Mouse (Mus musculus) midbrain, postnatal 0 days (tissue): ENCODE results near the gene Gm28729. TPM values are rescaled to one million over a fixed set of nuclear protein-coding genes. Genes with fewer than 3 reads are reported as not detected.
"Not testable (repeated sequence)": the region's sequence is repeated elsewhere in the genome, so short reads cannot be mapped to it uniquely, and the experiment has no call there.

ENCODE experiments used
- ATAC-seq: fragments of 200-750 bp; cut with Nextera tagmentation; 2 replicates; pipeline ENCODE4 v1.8.0; 2017; ENCODE audit warnings: moderate number of reproducible peaks, mild to moderate bottlenecking, moderate TSS enrichment, moderate library complexity; ENCODE audit not compliant: low FRiP score
- DNase-seq: peaks from one replicate; pipeline ENCODE4 v3.0.0-alpha.2; 2015; ENCODE audit warnings: low spot score
- H3K27ac ChIP-seq: fragments of 300-500 bp; sonication (generic); 2 replicates; pipeline ENCODE4 v1.5.1; 2014; ENCODE audit warnings: low read depth, mild to moderate bottlenecking, low read length, mixed read lengths
- H3K27me3 ChIP-seq: fragments of 300-500 bp; sonication (generic); 2 replicates; pipeline ENCODE4 v1.6.1; 2014; ENCODE audit warnings: low read length, control low read depth, mixed read lengths; ENCODE audit not compliant: insufficient read depth
- H3K36me3 ChIP-seq: fragments of 300-500 bp; sonication (generic); 2 replicates; pipeline ENCODE4 v1.6.1; 2014; ENCODE audit warnings: low read length, control low read depth, mixed read lengths; ENCODE audit not compliant: insufficient read depth
- H3K4me1 ChIP-seq: fragments of 300-500 bp; sonication (generic); 2 replicates; pipeline ENCODE4 v1.6.1; 2014; ENCODE audit warnings: mild to moderate bottlenecking, control low read depth, antibody characterized with exemption, low read length, mixed read lengths; ENCODE audit not compliant: insufficient read depth
- H3K4me2 ChIP-seq: fragments of 300-500 bp; sonication (generic); 2 replicates; pipeline ENCODE4 v1.6.1; 2014; ENCODE audit warnings: low read depth, mild to moderate bottlenecking, low read length, mixed read lengths; ENCODE audit not compliant: poor library complexity, severe bottlenecking
- H3K4me3 ChIP-seq: fragments of 300-500 bp; sonication (generic); 2 replicates; pipeline ENCODE4 v1.5.1; 2014; ENCODE audit warnings: low read depth, mild to moderate bottlenecking, low read length, moderate library complexity
- H3K9ac ChIP-seq: fragments of 300-500 bp; sonication (generic); replicated peaks from 2 replicates; pipeline ENCODE4 v1.6.1; 2014; ENCODE audit warnings: mild to moderate bottlenecking, low read length, moderate library complexity, mixed read lengths; ENCODE audit not compliant: poor library complexity, severe bottlenecking
- H3K9me3 ChIP-seq: fragments of 300-500 bp; sonication (generic); 2 replicates; pipeline ENCODE4 v1.6.1; 2016; ENCODE audit warnings: low read length, control low read depth
- CTCF ChIP-seq: IDR thresholded peaks from 2 replicates; pipeline ENCODE4 v1.5.1; 2016; ENCODE audit warnings: antibody characterized with exemption, mild to moderate bottlenecking
- WGBS: fragments of 180-500 bp; shearing (Covaris S2); extraction: QIAGEN DNeasy Blood & Tissue Kit; methylation state at CpG from one replicate; pipeline ENCODE4 v1.1.7; 2014; 5-methylcytosine and 5-hydroxymethylcytosine counted together
- polyA plus RNA-seq: library from polyadenylated mRNA; unstranded; fragments of >200 nt; fragmentation: Nextera tagmentation; extraction: Ambion mirVana; gene quantifications from 2 replicates; pipeline ENCODE4 v1.2.1, GENCODE M21; 2015
- total RNA-seq: library from RNA; depleted of rRNA; stranded (reverse); fragments of >200 nt; gene quantifications from 2 replicates; pipeline ENCODE4 v1.2.3, GENCODE M21; 2014

Gene Gm28729
- total and polyA plus RNA-seq, 2 experiments from 2014 or later = 0.20 to 0.60 TPM

- H3K4me2 ChIP-seq = peak overlapping the region; percentile 48
- peak overlapping the region; percentile 38; the same call in 1 of the 2 replicates for H3K27ac ChIP-seq
- H3K27me3 ChIP-seq = no peaks in the 10 kb centered on the region
- DNase-seq = peak; percentile 39
- peak overlapping the region; percentile 44 for H3K9ac ChIP-seq
- 38% methylated on average over 37 of the region's 37 CpGs for WGBS
- peak; percentile 75 for ATAC-seq
- no peaks in the 10 kb centered on the region; the same call in none of the 2 replicates for H3K36me3 ChIP-seq
- 0 out of 2 replicates have a peak, but pooled peaks cover 5% of the 10 kb centered on the region for H3K4me1 ChIP-seq
- no peaks in the 10 kb centered on the region for H3K9me3 ChIP-seq
- TF ChIP-seq CTCF = no peak
- H3K4me3 ChIP-seq = peak overlapping the region; percentile 25; the same call in 1 of the 2 replicates
Measured at GRCm38 (mm10) chr9:96536895-96537614, 12.0 kb upstream of the Gm28729 start.

GRCm38 (mm10) chr9:96536093-96536492, 11.0 kb upstream of the Gm28729 start:
- WGBS = 92% methylated on average over 4 of the region's 4 CpGs
- not testable (repeated sequence) for ATAC-seq, H3K27ac ChIP-seq

GRCm38 (mm10) chr9:96535431-96535830, 10.4 kb upstream of the Gm28729 start:
- Histone ChIP-seq H3K36me3 (no peaks in the 10 kb centered on the region), H3K4me2 (no peak overlapping the region), H3K4me3 (no peak overlapping the region), H3K9ac (no peak overlapping the region), H3K4me1 (0 out of 2 replicates have a peak, but pooled peaks cover 5% of the 10 kb centered on the region), H3K27ac (no peak overlapping the region), H3K27me3 (no peaks in the 10 kb centered on the region), H3K9me3 (no peaks in the 10 kb centered on the region)
- 82% methylated on average over 6 of the region's 6 CpGs for WGBS
- ATAC-seq = no peak
- DNase-seq = no peak
- no peak for TF ChIP-seq CTCF

More at GRCm38 (mm10) chr9:96536093-96536492, 11.0 kb upstream of the Gm28729 start:
- H3K36me3 ChIP-seq, H3K9me3 ChIP-seq, H3K9ac ChIP-seq, H3K4me3 ChIP-seq, H3K27me3 ChIP-seq, H3K4me2 ChIP-seq, H3K4me1 ChIP-seq, DNase-seq: not testable (repeated sequence)

GRCm38 (mm10) chr9:96534256-96534655, 9.2 kb upstream of the Gm28729 start:
- DNase-seq (no peak), ATAC-seq (no peak)
- Histone ChIP-seq H3K4me3 (no peak overlapping the region), H3K27me3 (no peaks in the 10 kb centered on the region), H3K4me1 (0 out of 2 replicates have a peak, but pooled peaks cover 5% of the 10 kb centered on the region), H3K9ac (no peak overlapping the region), H3K9me3 (no peaks in the 10 kb centered on the region), H3K4me2 (no peak overlapping the region), H3K27ac (no peak overlapping the region), H3K36me3 (no peaks in the 10 kb centered on the region)
- WGBS = 93% methylated on average over 4 of the region's 4 CpGs
- TF ChIP-seq CTCF = no peak

GRCm38 (mm10) chr9:96533476-96533875, 8.4 kb upstream of the Gm28729 start:
- 0 out of 2 replicates have a peak, but pooled peaks cover 5% of the 10 kb centered on the region for H3K4me1 ChIP-seq
- no peak for ATAC-seq
- H3K9ac ChIP-seq = no peak overlapping the region
- H3K4me2 ChIP-seq = no peak overlapping the region
- H3K36me3 ChIP-seq = no peaks in the 10 kb centered on the region
- no peak overlapping the region for H3K27ac ChIP-seq
- no peaks in the 10 kb centered on the region for H3K27me3 ChIP-seq
- H3K4me3 ChIP-seq = no peak overlapping the region
- H3K9me3 ChIP-seq = no peaks in the 10 kb centered on the region
- DNase-seq = no peak
- no peak for TF ChIP-seq CTCF
- WGBS = 75% methylated on average over 6 of the region's 6 CpGs

- Histone ChIP-seq H3K27me3 (no peaks in the 10 kb centered on the region), H3K27ac (no peak overlapping the region), H3K9me3 (no peaks in the 10 kb centered on the region), H3K4me1 (0 out of 2 replicates have a peak, but pooled peaks cover 5% of the 10 kb centered on the region), H3K9ac (no peak overlapping the region), H3K4me3 (no peak overlapping the region), H3K36me3 (no peaks in the 10 kb centered on the region), H3K4me2 (no peak overlapping the region)
- 74% methylated on average over 4 of the region's 4 CpGs for WGBS
- DNase-seq (no peak), ATAC-seq (no peak)
- no peak for TF ChIP-seq CTCF
Measured at GRCm38 (mm10) chr9:96532531-96532930, 7.5 kb upstream of the Gm28729 start.
